Mouse (Mus musculus): Measurements from ENCODE around the gene Snd1.

The Snd1 gene

GRCm38 (mm10) chr6:28982817-28983216 lies 507.9 kb downstream of the Snd1 start:
- peak; percentile 65 for DNase-seq

All from cerebellum, adult 9-10 months (tissue).